Mouse (Mus musculus): ENCODE measurements around the gene Gm8113.
"Not testable (repeated sequence)": the region's sequence is repeated elsewhere in the genome, so short reads cannot be mapped to it uniquely, and the experiment has no call there.

Gm8113 gene

GRCm38 (mm10) chr14:43924688-43925403 is at the start of gene Gm8113:
Gm8113 (plus strand) TSS chr14:43925390.
- peak; percentile 18 for DNase-seq (ENCODE audit: low spot score)

DNA sequence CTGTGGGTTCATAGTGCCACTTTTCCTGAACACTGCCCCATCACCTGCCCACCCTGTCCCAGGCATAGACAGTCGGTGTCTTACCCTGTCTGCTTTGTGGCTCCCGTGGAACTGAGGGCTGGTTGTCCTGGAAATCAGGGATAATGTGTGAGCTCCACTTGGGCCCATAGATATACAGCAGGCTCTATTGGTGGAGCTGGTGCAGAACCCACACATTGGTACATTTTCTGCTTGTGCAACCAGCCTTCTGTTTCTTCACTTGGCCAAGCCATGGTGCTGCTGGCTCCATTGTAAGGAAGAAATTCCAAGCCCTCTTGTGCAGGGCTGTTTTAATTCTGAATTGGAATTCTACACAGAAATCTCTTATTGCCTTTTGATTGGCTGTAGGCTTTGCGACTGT is 49.8 kb upstream of the Gm8113 start, which contains the start of gene Ear1:
Gene Ear1 (minus strand): TSS at position 101 of the 400 bp plus-strand sequence.
- DNase-seq (ENCODE audit: low spot score), result not testable (repeated sequence)

- DNase-seq (ENCODE audit: low spot score), result not testable (repeated sequence)
Measured at GRCm38 (mm10) chr14:43877789-43878188, 47.4 kb upstream of the Gm8113 start.

- DNase-seq (ENCODE audit: low spot score), result not testable (repeated sequence)
Measured at GRCm38 (mm10) chr14:43879966-43880545, 45.1 kb upstream of the Gm8113 start.

DNA sequence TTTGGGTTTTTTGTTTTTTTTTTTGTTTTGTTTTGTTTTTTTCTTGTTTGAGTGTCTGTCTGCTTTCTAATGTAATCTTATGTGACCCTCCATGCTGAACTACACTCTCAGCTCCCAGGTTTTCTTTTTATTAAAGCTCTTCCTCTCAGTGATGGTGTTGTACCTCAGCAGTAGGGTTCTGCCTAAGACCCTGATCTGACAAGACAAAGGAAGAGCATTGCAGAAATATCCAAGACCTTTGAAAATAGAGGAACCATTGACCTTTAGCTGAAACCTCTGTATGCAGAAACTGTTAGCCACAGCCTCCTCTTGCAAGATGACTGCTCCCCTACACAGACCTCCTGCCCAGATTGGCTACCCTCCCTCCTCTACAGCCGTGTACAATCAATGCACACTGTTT is 39.0 kb upstream of the Gm8113 start:
- not testable (repeated sequence) for DNase-seq (ENCODE audit: low spot score)

DNA sequence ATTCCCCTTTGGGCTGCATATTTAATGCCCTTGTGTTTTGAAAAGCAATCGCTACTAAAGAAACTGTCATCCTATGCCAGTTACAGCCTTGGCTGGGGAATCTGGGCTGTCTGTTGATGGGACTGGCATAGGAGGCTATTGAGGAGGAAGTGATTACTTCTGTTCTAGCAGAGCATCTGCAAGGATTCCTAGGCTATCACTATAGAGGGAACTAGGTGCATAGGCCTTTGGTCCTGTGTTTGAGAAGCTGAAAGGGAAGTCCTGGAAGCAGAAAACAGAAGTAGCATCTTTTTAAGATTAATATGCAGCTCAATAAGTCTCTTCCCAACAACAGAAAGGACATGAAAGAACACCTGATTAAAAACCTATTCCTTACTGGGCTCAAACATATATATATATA is 33.9 kb upstream of the Gm8113 start:
- DNase-seq (ENCODE audit: low spot score), result not testable (repeated sequence)

GRCm38 (mm10) chr14:43895357-43895756 is 29.8 kb upstream of the Gm8113 start:
- not testable (repeated sequence) for DNase-seq (ENCODE audit: low spot score)

- DNase-seq (ENCODE audit: low spot score), result not testable (repeated sequence)
Measured at GRCm38 (mm10) chr14:43898577-43898976, 26.6 kb upstream of the Gm8113 start.

GRCm38 (mm10) chr14:43918214-43918613 is 7.0 kb upstream of the Gm8113 start:
- DNase-seq (ENCODE audit: low spot score), result not testable (repeated sequence)

DNA sequence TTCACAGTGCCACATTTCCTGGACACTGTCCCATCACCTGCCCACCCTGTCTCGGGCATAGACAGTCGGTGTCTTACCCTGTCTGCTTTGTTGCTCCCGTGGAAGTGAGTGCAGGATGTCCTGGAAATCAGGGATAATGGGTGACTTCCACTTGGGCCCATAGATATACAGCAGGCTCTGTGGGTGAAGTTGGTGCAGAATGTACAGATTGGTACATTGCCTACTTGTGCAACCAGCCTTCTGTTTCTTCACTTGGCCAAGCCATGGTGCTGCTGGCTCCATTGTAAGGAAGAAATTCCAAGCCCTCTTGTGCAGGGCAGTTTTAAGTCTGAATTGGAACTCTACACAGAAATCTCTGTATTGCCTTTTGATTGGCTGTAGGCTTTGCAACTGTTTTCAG is 1.7 kb upstream of the Gm8113 start, which contains the start of gene Ear10:
Gene Ear10 (minus strand): TSS at position 101 of the 400 bp plus-strand sequence.
- DNase-seq (ENCODE audit: low spot score), result not testable (repeated sequence)

DNA sequence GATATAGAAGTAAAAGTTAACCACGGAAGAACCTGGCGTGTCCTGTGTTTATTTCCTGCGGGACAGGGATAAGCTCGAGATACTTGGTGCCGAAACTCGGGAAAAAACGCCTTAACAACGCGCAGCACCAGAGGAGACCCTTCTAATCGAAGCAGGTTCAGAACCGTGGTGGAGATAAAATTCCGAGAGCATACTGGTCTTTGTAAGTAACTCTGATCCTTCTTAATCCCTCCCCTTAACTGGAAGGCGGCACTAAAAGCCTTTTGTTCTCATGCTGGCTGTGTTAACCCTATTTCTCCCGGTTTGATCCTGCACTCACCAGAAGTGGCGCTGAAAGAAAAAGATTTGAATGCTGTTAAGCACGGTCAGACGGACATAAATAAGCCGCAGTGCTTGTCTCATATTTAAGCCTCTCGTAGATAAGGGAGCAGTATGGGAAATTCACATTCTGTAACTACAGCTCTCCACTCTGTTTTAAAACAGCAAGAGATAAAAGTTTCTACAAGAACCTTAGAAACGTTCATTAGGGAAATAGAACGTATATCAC is 287 bp downstream of the Gm8113 start:
- DNase-seq (ENCODE audit: low spot score), result not testable (repeated sequence)

GRCm38 (mm10) chr14:43932991-43933390 is 7.8 kb downstream of the Gm8113 start:
- DNase-seq (ENCODE audit: low spot score), result peak; percentile 1

- DNase-seq (ENCODE audit: low spot score), result not testable (repeated sequence)
Measured at GRCm38 (mm10) chr14:43933399-43933798, 8.2 kb downstream of the Gm8113 start.

DNA sequence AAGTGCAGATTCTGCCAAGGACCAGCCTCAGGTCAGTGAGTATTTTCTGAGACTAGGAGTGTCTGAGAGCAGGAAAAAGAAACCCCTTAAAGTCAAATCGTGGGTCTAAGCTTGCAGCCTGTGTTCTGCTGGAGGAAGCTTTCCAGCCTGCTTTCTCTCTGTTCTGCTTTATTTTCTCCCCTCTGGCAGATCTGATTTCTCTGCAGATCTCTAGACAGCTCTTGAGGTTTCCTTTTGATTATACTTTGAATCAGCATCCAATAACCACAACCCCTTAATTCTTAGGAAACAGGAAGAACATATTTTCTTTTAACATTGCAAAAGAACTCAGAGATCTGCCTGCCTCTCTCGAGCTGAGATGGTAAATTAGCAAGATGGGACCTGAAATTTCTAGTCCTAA is 28.2 kb downstream of the Gm8113 start:
- DNase-seq (ENCODE audit: low spot score), result not testable (repeated sequence)

DNA sequence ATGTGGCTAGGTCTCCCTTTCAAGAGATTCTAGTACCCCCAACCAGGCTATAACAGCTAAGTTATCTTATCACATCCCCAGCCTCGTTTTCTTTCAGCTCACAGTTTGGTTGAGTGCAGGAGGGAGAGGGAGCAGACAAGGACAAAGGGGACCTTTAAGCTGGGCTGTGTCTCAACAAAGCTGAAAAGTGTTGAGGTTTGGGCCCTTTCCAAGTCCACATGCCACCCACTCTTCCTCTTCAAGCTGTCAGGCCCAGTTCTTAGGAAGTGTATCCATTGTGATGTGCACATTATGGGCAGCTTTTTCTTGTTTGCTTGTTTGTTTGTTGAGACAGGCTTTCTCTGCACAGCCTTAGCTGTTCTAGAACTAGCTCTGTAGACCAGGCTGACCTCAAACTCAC is 29.9 kb downstream of the Gm8113 start:
- DNase-seq (ENCODE audit: low spot score), result not testable (repeated sequence)

- not testable (repeated sequence) for DNase-seq (ENCODE audit: low spot score)
Measured at GRCm38 (mm10) chr14:43956769-43957168, 31.6 kb downstream of the Gm8113 start, which contains the start of gene Ang5. Ang5 (plus strand) TSS chr14:43957069.

Data from left cerebral cortex, adult 11 months (tissue).